Mouse (Mus musculus) lung, adult 2 months (tissue): ENCODE data around the gene Mcl1. TPM values are rescaled to one million over a fixed set of nuclear protein-coding genes. Genes with fewer than 3 reads are reported as not detected.
"Not testable (repeated sequence)": the region's sequence is repeated elsewhere in the genome, so short reads cannot be mapped to it uniquely, and the experiment has no call there.

Experiments
- DNase-seq: peaks from one replicate; pipeline ENCODE4 v3.0.0; 2022
- H3K4me1 ChIP-seq: fragments of 200-500 bp; 2 replicates; pipeline ENCODE4 v1.6.1; 2011; ENCODE audit warnings: low read length; ENCODE audit not compliant: control insufficient read depth, insufficient read depth
- H3K4me3 ChIP-seq: fragments of 200-500 bp; replicated peaks from 2 replicates; pipeline ENCODE3; 2011; ENCODE audit warnings: low read depth, mild to moderate bottlenecking, control low read depth, low read length; ENCODE audit errors: extremely low read depth
- CTCF ChIP-seq: fragments of 200-500 bp; IDR thresholded peaks from 2 replicates; pipeline ENCODE4 v1.5.1; 2011; ENCODE audit warnings: mild to moderate bottlenecking, low read length, control low read depth; ENCODE audit not compliant: insufficient read depth
- POLR2A ChIP-seq: fragments of 200-500 bp; IDR thresholded peaks from 2 replicates; pipeline ENCODE4 v1.6.1; 2011; ENCODE audit warnings: low read depth, mild to moderate bottlenecking, control low read depth, low read length, borderline replicate concordance; ENCODE audit errors: extremely low read depth
- WGBS: fragments of 180-500 bp; shearing (Covaris S2); methylation state at CpG from one replicate; pipeline ENCODE4 v1.1.7; 2018; 5-methylcytosine and 5-hydroxymethylcytosine counted together
- polyA plus RNA-seq: library from polyadenylated mRNA; depleted of rRNA; stranded (reverse); fragments of >200 nt; gene quantifications from 2 replicates; pipeline ENCODE4 v1.2.3, GENCODE M21; 2012

Gene Mcl1
- polyA plus RNA-seq, 1 experiment: 89.2 TPM

DNA sequence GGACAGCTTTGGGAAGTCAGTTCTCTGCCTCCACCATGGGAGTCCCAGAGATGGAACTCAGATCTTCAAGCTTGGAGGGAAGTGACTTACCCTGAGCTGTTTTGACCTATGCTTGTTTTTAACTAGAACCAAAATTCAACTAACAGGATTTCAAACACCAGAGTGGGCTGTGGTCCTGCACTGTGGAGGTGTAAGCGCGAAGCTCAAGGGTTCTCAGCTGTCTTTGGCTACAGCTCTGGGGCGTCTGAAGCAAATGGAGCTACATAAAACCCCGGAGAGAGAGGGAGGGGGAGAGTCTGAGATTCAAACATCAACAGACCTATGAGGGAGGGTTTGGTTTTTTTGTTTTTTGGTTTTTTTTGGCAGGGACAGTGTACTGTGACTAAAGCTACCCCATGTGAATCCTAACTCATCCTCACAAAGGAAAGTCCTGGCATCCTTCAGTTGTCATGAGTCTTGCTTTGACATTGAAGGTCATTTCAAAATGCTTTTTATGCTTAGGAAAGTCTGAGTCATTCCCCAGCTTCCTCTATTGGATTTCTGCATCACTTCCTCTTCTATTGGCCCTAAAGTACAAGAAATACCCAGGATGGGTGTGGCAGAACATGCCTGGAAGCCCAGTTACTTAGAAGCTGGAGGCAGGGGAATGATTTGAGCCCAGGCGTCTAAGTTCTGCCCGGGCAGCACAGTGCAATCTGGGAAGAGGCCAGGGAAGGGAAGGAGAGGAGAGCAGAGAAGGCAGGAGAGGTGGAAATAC, 8.1 kb upstream of the Mcl1 start:
- Histone ChIP-seq H3K4me1 (peaks cover 21% of the 10 kb centered on the region), H3K4me3 (no peak overlapping the region)
- WGBS: 24% methylated on average over 6 of the region's 6 CpGs
- peak; percentile 25; the same call in 1 of the 2 replicates for TF ChIP-seq POLR2A
- no peak for TF ChIP-seq CTCF
- peak; percentile 54 for DNase-seq

DNA sequence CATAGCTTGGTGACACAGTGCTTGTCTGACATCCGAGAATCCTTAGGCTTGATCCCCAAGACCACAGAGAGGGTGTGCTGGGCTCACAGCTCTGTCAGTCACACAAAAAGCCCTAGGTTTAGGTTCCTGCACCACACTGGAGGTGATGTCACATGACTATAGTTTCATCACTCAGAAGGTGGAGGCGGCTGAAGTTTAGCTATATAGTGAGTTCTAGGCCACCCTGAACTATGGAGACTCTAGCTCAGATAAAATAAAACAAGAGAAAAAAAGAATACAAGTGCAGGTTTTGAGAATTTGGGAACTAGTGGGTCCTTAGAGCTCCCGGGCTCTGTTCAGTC, 7.6 kb upstream of the Mcl1 start:
- no peak for DNase-seq
- Histone ChIP-seq H3K4me3 (no peak overlapping the region), H3K4me1 (peaks cover 21% of the 10 kb centered on the region)
- no peak for TF ChIP-seq POLR2A
- WGBS: 61% methylated on average over 3 of the region's 3 CpGs

DNA sequence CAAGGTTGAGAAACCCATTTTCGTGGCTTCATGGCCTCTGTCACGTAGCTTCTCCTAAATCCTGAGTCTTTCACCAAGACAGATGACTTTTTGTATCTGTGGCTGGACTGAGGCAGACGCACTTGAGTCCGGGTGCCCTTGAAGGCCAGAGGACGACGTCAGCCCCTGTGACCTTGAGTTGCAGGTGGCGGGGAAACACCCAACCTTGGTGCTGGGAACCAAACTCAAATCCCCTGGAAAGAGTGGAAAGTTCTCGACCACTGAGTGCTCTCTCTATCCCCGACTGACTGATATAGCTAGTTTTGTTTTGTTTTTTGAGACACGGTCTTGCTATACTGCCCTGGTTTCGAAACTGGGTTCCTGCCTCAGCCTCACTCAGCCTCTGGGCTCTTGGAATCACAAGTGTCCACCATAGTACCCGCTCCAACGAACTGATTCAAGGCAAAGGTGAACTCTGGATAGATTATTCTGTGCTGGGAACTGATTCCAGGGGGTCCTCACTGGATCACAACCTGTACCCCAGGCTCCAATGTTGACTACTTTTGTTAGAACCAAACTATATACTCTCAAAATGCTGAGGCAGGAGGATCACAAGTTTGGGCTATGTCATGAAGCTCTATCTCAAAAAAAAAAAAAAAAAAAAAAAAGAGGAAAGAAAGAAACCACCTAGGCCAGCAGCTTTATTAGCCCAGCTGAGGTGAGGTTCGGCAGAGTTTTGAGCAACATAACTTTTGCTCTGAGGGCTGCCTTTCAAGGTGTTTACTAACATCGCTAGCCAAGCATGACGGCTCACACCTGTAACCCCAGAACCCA, 7.0 kb upstream of the Mcl1 start:
- WGBS: 81% methylated on average over 16 of the region's 16 CpGs
- peaks cover 21% of the 10 kb centered on the region for H3K4me1 ChIP-seq
- no peak for DNase-seq
- H3K4me3 ChIP-seq: no peak overlapping the region
- TF ChIP-seq CTCF: no peak
- no peak for TF ChIP-seq POLR2A

- TF ChIP-seq CTCF (no peak), POLR2A (no peak)
- peak; percentile 37 for DNase-seq
- H3K4me3 ChIP-seq: no peak overlapping the region
- peaks cover 21% of the 10 kb centered on the region for H3K4me1 ChIP-seq
- 57% methylated on average over 7 of the region's 7 CpGs for WGBS
Measured at GRCm38 (mm10) chr3:95652204-95652811, 6.3 kb upstream of the Mcl1 start.

- no peak for DNase-seq
- TF ChIP-seq POLR2A: no peak
- no peak for TF ChIP-seq CTCF
- WGBS: 41% methylated on average over 6 of the region's 6 CpGs
- Histone ChIP-seq H3K4me1 (peaks cover 21% of the 10 kb centered on the region), H3K4me3 (no peak overlapping the region)
Measured at GRCm38 (mm10) chr3:95652871-95653270, 5.7 kb upstream of the Mcl1 start.

- H3K4me1 ChIP-seq: peaks cover 21% of the 10 kb centered on the region
- DNase-seq: peak; percentile 57
- H3K4me3 ChIP-seq: no peak overlapping the region
- WGBS: 30% methylated on average over 11 of the region's 11 CpGs
- TF ChIP-seq CTCF (no peak), POLR2A (no peak)
Measured at GRCm38 (mm10) chr3:95653473-95654034, 5.0 kb upstream of the Mcl1 start.

GRCm38 (mm10) chr3:95654371-95654770, 4.2 kb upstream of the Mcl1 start:
- 87% methylated on average over 3 of the region's 3 CpGs for WGBS
- not testable (repeated sequence) for H3K4me3 ChIP-seq, DNase-seq
- H3K4me1 ChIP-seq: peaks cover 21% of the 10 kb centered on the region

DNA sequence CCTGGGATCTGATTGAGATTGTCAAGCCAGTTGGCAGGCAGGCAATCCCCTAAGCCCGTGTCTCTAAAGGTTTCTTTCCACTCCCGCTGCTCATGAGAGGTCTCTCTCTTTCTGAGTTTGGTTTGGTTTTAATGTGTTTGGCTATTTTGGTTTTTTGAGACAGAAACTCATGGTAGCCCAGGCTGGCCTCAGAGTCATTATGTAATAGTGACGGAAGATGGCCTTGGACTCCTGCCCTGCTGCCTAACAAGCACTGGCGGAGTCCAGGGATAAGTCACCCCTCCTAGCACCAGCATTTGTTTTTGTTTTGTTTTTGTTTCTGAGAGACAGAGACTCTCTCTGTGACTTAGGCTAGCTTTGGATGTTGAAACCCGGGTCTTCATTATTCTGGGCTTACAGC, 3.2 kb upstream of the Mcl1 start:
- 52% methylated on average over 5 of the region's 5 CpGs for WGBS
- no peak for DNase-seq
- TF ChIP-seq POLR2A: no peak
- TF ChIP-seq CTCF: no peak
- H3K4me3 ChIP-seq: no peak overlapping the region
- peaks cover 16% of the 10 kb centered on the region for H3K4me1 ChIP-seq

- no peak for DNase-seq
- WGBS: 77% methylated on average over 3 of the region's 3 CpGs
- no peak overlapping the region for H3K4me3 ChIP-seq
- H3K4me1 ChIP-seq: peaks cover 11% of the 10 kb centered on the region; the same call in 1 of the 2 replicates
- TF ChIP-seq CTCF (no peak), POLR2A (no peak)
Measured at GRCm38 (mm10) chr3:95657108-95657507, 1.5 kb upstream of the Mcl1 start.
